Mouse (Mus musculus) embryonic facial prominence, embryonic 10.5 days (tissue): Measurements from ENCODE around the gene R3hdm2. TPM values are rescaled to one million over a fixed set of nuclear protein-coding genes. Genes with fewer than 3 reads are reported as not detected.

ENCODE experiments used
- DNase-seq: peaks from one replicate; pipeline ENCODE4 v3.0.0-alpha.2; 2017; ENCODE audit warnings: low spot score
- H3K27ac ChIP-seq: fragments of 300-500 bp; sonication (generic); replicated peaks from 2 replicates; pipeline ENCODE4 v1.5.1; 2016; ENCODE audit warnings: mild to moderate bottlenecking
- H3K27me3 ChIP-seq: fragments of 300-500 bp; sonication (generic); replicated peaks from 2 replicates; pipeline ENCODE4 v1.6.1; 2016; ENCODE audit warnings: low read depth, mild to moderate bottlenecking; ENCODE audit not compliant: poor library complexity, severe bottlenecking
- H3K36me3 ChIP-seq: fragments of 300-500 bp; sonication (generic); replicated peaks from 2 replicates; pipeline ENCODE4 v1.6.1; 2016; ENCODE audit warnings: mild to moderate bottlenecking, moderate library complexity
- H3K4me1 ChIP-seq: fragments of 300-500 bp; sonication (generic); 2 replicates; pipeline ENCODE4 v1.6.1; 2016
- H3K4me3 ChIP-seq: fragments of 300-500 bp; sonication (generic); 2 replicates; pipeline ENCODE4 v1.5.1; 2016; ENCODE audit warnings: mild to moderate bottlenecking, moderate library complexity
- H3K9me3 ChIP-seq: fragments of 300-500 bp; sonication (generic); 2 replicates; pipeline ENCODE4 v1.6.1; 2016; ENCODE audit warnings: mild to moderate bottlenecking
- WGBS: fragments of 180-500 bp; shearing (Covaris S2); methylation state at CpG from one replicate; pipeline ENCODE4 v1.1.7; 2016; 5-methylcytosine and 5-hydroxymethylcytosine counted together
- polyA plus RNA-seq: library from polyadenylated mRNA; unstranded; fragments of >200 nt; fragmentation: Nextera tagmentation; extraction: Ambion mirVana; gene quantifications from 2 replicates; pipeline ENCODE4 v1.2.1, GENCODE M21; 2016

R3hdm2 gene
- polyA plus RNA-seq, 1 experiment from 2014 or later, result 41.9 TPM

DNA sequence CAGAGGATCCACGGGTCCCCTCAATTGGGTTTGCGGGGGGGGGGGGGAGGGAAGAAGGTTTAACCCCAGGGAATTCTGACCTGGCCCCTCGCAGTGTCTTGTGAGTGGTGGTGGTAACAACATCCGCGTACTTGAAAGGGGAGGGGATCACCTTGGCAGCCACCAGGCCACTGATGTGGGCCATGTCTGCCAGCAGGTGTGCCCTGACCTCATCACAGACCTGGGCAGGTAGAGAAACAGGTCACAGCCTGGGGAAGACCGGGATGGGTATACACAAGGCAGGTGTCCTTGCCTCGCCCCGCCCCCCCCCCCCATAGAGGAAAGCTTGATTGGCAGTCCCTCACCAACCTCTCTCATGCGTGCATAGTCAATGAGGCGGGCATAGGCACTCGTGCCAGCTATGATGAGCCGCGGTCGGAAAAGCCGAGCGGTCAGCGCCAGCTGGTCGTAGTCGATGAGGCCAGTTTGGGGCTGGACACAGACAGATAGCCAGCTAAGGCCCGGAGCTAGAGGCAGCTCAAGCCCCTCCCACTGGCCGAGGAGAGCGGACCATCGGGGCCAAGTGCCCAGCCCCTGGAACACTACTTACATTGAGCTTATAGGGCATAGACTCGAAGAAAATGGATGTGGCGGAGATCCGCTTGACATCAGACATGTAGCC lies 139.0 kb downstream of the R3hdm2 start:
- peaks cover 72% of the 10 kb centered on the region for H3K4me1 ChIP-seq
- H3K9me3 ChIP-seq, result 0 out of 2 replicates have a peak, but pooled peaks cover 4% of the 10 kb centered on the region
- H3K27ac ChIP-seq, result no peak overlapping the region
- DNase-seq, result no peak
- 94% methylated on average over 26 of the region's 26 CpGs for WGBS
- no peak overlapping the region for H3K4me3 ChIP-seq
- H3K36me3 ChIP-seq, result peaks cover 41% of the 10 kb centered on the region
- H3K27me3 ChIP-seq, result peaks cover 81% of the 10 kb centered on the region

DNA sequence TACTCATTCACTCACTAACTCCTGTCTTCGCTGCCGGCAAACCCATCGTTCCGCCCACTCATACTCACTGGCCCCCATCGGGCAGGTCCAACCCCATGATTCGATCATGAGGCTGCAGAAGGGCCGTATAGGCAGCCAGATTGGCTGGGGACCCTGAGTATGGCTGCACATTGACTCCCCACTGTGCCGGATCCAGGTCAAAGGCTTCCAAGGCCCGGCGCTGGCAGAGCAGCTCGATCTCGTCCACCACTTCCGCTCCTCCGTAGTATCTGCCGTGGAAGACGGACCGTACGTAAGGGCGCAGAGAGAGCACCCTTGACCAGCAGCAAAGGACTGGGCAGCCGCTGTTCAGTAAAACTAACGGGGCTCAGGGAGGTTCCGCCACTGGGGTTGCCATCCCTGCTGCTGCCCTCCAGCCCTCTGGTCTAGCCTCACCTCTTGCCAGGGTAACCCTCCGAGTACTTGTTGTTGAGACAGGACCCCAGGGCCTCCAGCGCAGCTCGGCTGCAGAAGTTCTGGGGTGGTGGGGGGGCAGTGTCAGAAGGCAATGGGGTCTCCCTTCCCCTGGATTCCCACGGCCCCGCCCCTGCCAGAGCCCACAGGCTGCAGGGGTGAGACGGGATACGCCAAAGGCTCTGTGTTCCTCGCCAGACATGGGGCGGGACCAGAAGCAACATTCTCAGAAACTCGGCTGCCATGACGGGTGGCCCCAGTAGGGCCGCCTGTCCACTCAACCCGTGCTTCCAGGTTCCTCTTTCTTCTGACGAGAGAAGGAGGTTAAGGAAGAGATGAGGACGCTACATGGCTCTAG lies 140.0 kb downstream of the R3hdm2 start:
- Histone ChIP-seq H3K36me3 (peaks cover 41% of the 10 kb centered on the region), H3K27ac (no peak overlapping the region), H3K4me1 (peaks cover 72% of the 10 kb centered on the region), H3K9me3 (0 out of 2 replicates have a peak, but pooled peaks cover 4% of the 10 kb centered on the region), H3K4me3 (peak overlapping the region; percentile 70), H3K27me3 (peaks cover 81% of the 10 kb centered on the region)
- no peak for DNase-seq
- WGBS, result 93% methylated on average over 37 of the region's 37 CpGs

DNA sequence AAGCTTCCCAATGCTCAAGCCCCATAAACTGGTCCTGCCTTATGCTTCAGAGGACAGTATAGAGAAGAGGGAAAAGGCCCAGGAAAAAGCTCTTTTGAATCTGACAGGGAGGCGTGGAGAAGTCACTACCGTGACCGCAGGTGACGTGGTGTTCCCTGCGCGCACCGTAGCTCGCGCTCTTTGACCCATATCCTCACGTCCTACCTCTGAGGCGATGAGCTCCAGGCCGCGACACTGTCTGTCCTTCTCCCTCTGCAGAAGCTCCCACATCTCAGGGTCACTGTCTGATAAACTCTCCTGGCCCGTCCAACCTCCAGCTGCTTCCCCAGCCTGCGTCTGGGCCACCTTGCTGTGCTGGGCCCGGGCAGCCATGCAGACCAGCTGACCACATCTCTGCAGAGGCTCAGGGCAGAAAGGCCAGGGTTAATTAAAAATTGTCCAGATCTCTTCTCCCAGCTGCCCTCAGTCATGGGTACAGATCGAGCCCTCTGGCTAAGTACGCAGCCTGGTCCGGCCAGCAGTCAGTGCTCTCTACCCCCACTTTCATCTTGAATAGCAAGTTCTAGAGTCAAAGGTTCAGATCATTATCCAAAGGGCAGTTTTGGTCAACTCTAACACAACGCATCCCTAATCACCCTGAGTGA lies 140.7 kb downstream of the R3hdm2 start:
- H3K4me3 ChIP-seq, result peak overlapping the region; percentile 70
- 80% methylated on average over 20 of the region's 20 CpGs for WGBS
- no peak for DNase-seq
- H3K9me3 ChIP-seq, result 0 out of 2 replicates have a peak, but pooled peaks cover 4% of the 10 kb centered on the region
- H3K36me3 ChIP-seq, result peaks cover 41% of the 10 kb centered on the region
- no peak overlapping the region for H3K27ac ChIP-seq
- H3K4me1 ChIP-seq, result peaks cover 71% of the 10 kb centered on the region
- peaks cover 81% of the 10 kb centered on the region for H3K27me3 ChIP-seq

DNA sequence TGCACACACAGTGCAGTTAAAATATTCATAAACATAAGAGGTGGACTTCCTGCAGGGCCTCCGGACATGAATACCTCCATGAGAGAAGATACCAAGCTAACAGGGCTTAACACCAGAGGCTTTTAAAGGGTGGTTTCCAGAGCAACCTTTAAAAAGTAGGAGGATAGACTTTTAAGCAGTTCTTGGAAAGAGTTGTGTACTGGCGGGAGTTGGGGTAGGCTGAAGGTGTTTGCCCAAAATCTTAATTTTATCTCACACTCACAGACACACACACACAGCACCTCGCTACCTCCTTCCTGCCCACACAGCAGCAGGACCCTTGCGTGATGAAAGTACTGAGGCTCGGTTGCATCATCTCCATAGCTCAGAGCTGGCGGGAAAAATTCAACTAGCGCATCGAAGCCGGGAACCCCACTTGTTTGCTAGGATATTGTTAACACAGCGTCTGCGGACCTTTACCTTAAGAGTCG lies 141.5 kb downstream of the R3hdm2 start:
- peak overlapping the region; percentile 83 for H3K27ac ChIP-seq
- H3K9me3 ChIP-seq, result 0 out of 2 replicates have a peak, but pooled peaks cover 4% of the 10 kb centered on the region
- H3K4me1 ChIP-seq, result peaks cover 71% of the 10 kb centered on the region
- H3K27me3 ChIP-seq, result peaks cover 81% of the 10 kb centered on the region
- H3K36me3 ChIP-seq, result peaks cover 41% of the 10 kb centered on the region
- peak overlapping the region; percentile 70 for H3K4me3 ChIP-seq
- DNase-seq, result no peak
- 13% methylated on average over 12 of the region's 12 CpGs for WGBS

DNA sequence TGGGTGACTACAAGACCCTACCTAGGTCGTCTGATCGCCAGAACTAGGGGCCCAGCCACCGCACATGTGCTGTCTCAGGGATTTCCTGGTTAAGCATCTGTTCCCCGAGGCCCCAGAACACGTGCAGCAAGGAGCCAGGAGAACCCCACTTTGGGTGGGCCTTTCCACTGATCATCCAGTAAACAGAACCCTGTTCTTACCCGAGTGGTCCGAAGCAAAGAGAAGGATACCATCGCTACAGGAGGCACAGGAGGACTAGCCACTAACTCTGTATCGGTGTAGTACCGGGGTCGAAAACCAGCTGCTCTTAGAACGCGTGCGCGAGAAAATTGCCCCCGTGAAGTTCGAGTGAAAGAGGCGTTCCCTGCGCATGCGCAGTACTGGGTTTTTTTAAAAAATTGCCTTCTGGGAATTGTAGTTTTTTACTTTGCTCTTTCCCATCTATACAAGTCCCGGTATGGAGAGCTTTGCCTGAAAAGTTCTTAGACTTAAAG lies 142.0 kb downstream of the R3hdm2 start, which contains the start of gene Shmt2:
TSS of gene Shmt2 (minus strand) at position 357 of the 494 bp plus-strand sequence.
- Histone ChIP-seq H3K4me3 (peak within 1 kb of the TSS; percentile 70), H3K27me3 (peaks cover 81% of the 10 kb centered on the region), H3K36me3 (peaks cover 39% of the 10 kb centered on the region), H3K4me1 (peaks cover 71% of the 10 kb centered on the region), H3K9me3 (0 out of 2 replicates have a peak, but pooled peaks cover 4% of the 10 kb centered on the region), H3K27ac (peak within 1 kb of the TSS; percentile 83)
- WGBS, result under 1% methylated on average over 21 of the region's 21 CpGs
- peak; percentile 92 for DNase-seq

DNA sequence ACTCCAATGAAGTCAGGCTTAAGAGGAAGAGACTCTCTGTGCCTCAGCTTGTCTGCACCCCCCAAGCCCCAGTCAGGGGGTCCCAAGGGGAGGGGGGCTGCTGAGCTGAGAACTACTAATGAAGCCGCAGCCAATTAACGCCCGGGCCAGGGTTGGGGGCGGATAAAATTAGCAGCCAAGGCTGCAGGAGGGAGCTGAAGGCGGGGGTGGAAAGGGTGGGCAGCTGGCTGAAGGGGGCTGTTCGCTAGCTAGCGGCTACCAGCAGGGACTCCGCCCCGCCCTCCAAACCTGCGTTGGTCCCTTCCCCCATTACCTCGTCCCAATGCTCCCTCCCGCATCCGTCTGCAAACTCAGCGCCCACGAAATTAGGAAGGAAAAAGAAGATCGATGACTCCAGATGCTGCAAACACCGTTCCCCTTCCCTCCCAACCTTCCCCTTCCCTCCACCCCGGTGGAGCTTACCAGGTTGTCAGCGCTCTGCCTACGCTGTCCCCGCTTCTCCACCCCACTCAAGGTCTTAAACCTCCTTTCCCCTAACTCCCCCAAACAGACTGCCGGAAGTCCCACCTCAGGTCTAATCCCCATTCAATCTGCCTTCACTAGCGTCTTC lies 144.6 kb downstream of the R3hdm2 start:
- WGBS, result 2% methylated on average over 23 of the region's 23 CpGs

DNA sequence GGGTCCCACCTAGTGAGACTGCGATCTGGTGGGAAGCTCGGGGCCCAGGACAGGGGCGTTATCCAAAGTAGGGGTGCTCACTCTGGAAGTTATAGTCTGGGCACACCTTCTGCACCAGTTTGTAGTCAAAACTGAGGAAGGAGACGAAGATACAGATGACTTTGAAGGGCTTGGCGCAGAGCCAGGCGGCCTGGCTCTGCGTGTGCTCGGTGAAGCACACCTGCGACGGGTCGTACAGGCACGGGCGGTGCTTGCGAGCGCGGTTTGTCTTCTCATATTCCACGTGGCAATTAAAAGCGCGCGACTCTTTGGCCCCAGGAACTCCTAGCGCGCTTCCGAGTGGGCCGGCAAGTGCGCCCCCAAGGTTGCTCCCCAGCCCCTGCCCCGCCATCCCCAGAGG lies 145.9 kb downstream of the R3hdm2 start:
- DNase-seq, result peak; percentile 35
- Histone ChIP-seq H3K4me3 (peak overlapping the region; percentile 42), H3K36me3 (no peaks in the 10 kb centered on the region), H3K27ac (no peak overlapping the region), H3K9me3 (no peaks in the 10 kb centered on the region), H3K27me3 (peaks cover 86% of the 10 kb centered on the region), H3K4me1 (peaks cover 76% of the 10 kb centered on the region)
- WGBS, result 2% methylated on average over 26 of the region's 26 CpGs

More for the DNA sequence above, 144.6 kb downstream of the R3hdm2 start:
- peaks cover 75% of the 10 kb centered on the region for H3K4me1 ChIP-seq
- H3K36me3 ChIP-seq, result peaks cover 12% of the 10 kb centered on the region
- H3K9me3 ChIP-seq, result no peaks in the 10 kb centered on the region
- no peak overlapping the region for H3K27ac ChIP-seq
- peak; percentile 26 for DNase-seq
- H3K27me3 ChIP-seq, result peaks cover 83% of the 10 kb centered on the region
- H3K4me3 ChIP-seq, result peak overlapping the region; percentile 36

DNA sequence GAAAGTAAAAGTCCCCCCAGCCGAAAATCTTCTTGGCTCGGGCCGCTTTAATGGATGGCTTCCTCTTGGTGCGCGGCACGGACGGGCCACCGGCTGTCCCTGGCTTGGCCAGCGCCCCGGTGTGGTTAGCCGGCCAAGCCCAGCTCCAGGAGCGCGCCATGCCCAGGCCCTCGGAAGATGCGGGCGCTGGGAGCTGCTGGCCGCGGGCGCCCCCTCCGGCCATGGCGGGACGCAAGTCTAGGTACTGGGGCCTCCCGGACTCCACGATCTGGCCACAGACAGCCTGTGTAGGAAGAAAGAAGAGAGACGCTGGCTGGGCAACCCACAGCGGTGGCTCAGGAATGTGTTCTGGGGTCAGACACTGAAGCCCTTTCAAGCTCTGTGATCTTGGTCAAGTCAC lies 146.6 kb downstream of the R3hdm2 start:
- DNase-seq, result peak; percentile 82
- Histone ChIP-seq H3K4me3 (peak overlapping the region; percentile 42), H3K27ac (no peak overlapping the region), H3K36me3 (no peaks in the 10 kb centered on the region), H3K27me3 (peaks cover 92% of the 10 kb centered on the region), H3K9me3 (no peaks in the 10 kb centered on the region), H3K4me1 (peaks cover 76% of the 10 kb centered on the region)
- 0% methylated on average over 26 of the region's 26 CpGs for WGBS

DNA sequence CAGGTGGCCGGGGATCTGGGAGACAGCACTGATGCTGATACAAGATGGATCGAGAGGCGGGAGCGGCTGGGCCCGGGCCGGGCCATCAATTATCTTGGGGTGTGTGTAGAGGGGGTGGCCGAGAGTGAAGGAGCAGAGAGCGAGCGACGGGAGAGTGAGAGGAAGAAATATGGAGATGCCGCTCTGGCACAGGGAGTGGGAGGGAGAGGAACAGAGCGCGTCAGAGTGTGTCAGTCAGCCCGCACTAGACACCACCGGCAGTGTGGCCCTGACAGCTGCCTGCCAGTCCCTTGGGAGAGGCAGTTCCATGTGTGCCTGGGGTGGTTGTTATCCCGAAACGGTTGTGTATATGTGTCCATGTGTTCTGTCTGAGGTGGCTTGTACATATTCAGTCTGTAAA lies 147.4 kb downstream of the R3hdm2 start:
- H3K27me3 ChIP-seq, result peaks cover 100% of the 10 kb centered on the region
- H3K4me1 ChIP-seq, result peaks cover 79% of the 10 kb centered on the region
- peak overlapping the region; percentile 42; the same call in 1 of the 2 replicates for H3K4me3 ChIP-seq
- H3K9me3 ChIP-seq, result no peaks in the 10 kb centered on the region
- no peaks in the 10 kb centered on the region for H3K36me3 ChIP-seq
- H3K27ac ChIP-seq, result no peak overlapping the region
- peak; percentile 51 for DNase-seq
- WGBS, result 3% methylated on average over 17 of the region's 17 CpGs

DNA sequence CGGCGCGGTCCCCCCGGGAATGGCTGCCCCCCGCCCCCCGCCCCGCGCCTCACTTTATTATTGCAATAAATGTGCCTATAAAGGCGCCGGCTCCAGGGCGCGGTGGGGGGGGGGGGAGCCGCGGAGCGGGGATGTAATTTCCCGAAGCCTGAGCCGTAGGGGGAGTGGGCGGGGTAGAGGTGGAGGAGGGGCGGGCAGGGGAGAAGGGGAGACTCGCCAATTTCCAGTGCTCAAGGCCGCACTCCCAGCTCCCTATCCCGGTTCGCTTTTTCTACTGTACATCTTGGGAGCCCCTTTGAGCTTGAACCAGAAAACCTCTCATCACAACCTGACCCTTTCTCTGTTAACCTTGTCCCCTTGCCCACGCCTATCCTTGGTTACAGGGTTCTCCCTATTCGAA lies 150.8 kb downstream of the R3hdm2 start:
- Histone ChIP-seq H3K9me3 (no peaks in the 10 kb centered on the region), H3K27ac (no peak overlapping the region), H3K27me3 (peaks cover 100% of the 10 kb centered on the region), H3K4me3 (peak overlapping the region; percentile 42), H3K36me3 (no peaks in the 10 kb centered on the region), H3K4me1 (peaks cover 83% of the 10 kb centered on the region)
- peak; percentile 45 for DNase-seq
- WGBS, result 1% methylated on average over 25 of the region's 25 CpGs

DNA sequence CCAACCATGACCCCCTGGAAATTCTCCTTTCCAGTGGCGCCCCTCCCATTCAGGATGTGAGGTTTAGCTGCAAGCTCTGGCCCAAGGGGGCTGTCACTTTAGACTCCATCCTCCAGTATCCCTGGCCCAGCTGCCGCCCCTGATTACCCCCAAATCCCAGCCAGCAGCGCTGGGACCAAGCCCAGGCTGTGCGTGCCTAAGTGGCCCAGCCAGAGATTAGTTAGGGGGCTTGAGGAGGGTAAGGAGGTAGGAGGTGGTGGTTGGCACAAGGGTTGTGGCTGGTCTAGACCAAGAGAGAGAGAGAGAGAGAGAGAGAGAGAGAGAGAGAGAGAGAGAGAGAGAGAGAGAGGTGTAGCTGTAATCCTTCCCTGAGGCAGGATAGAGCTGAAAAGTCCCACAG lies 151.4 kb downstream of the R3hdm2 start:
- 1% methylated on average over 4 of the region's 4 CpGs for WGBS
- peak; percentile 22 for DNase-seq
- Histone ChIP-seq H3K4me1 (peaks cover 82% of the 10 kb centered on the region), H3K36me3 (no peaks in the 10 kb centered on the region), H3K27me3 (peaks cover 100% of the 10 kb centered on the region), H3K4me3 (peak overlapping the region; percentile 42; the same call in 1 of the 2 replicates), H3K9me3 (no peaks in the 10 kb centered on the region), H3K27ac (no peak overlapping the region)
